ENCODE assay signal across 9 mouse cellular contexts in the genomic region with DNA sequence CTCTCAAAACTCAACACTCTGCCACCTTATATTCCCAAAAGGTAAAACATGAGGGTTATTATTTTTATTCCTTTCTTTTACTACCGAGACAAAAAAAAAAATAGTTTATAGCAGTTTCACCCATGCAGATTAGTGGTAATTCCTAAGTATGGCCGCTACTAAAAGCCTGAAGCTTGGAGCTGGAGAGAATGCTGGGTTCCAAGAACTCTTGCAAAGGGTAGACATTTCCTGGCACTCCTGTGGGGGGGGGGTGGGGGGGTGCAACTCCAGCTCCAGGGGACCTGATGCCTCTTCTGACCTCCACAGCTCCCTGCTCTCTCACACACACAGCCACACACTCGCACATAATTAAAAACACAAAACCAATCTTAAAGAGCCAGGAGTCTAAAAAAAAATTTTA. TPM values are rescaled to one million over a fixed set of nuclear protein-coding genes. Genes with fewer than 3 reads are reported as not detected.
DNase-seq lines count a peak whose midpoint lies in the region; ATAC-seq and TF ChIP-seq lines count a peak whose summit lies in the region.
"Had no signal": no experiment of that assay in that cellular context is flagged by ENCODE, and none has a peak within 500 bp of the region (broad histone marks: within the 10 kb centered on the region; RNA-seq: fewer than 3 reads in every experiment).

No protein-coding gene starts in this region.

- intact Hi-C loops in heart, postnatal 36 days (cut with DNase I) = loop anchor here (5.0 kb wide), 1 partner anchor 169 kb away; a partner anchor contains a TSS

- H3K4me3 ChIP-seq in heart, embryonic 13.5 days = peak overlapping the region; percentile 88
- peak overlapping the region; percentile 91 to 98 for H3K4me3 ChIP-seq in ES-E14 (ENCODE audit: insufficient read depth in 1 of 2, low read depth in 1 of 2, low read length in 2 of 2, poor library complexity in 1 of 2, severe bottlenecking in 1 of 2)
- peak overlapping the region; percentile 77 for H3K4me3 ChIP-seq in hindbrain, embryonic 11.5 days (ENCODE audit: low read depth, low read length)
- H3K4me3 ChIP-seq in midbrain, embryonic 10.5 days = peak overlapping the region; percentile 90
- H3K4me3 ChIP-seq in lung, adult 2 months (replicated peaks; ENCODE audit: extremely low read depth, low read depth, low read length) = no peak overlapping the region

- in situ Hi-C loops in ES-E14 (cut with MboI; ENCODE audit: low sequenced_read_pairs in 2 of 2, unreplicated experiment in 2 of 2) = no loop called here

- H3K36me3 ChIP-seq in heart, embryonic 13.5 days = peaks cover 43% of the 10 kb centered on the region
- peaks cover 29% of the 10 kb centered on the region for H3K36me3 ChIP-seq in ES-E14 (ENCODE audit: control insufficient read depth, insufficient read depth, low read length, poor library complexity, severe bottlenecking)
- peaks cover 14% of the 10 kb centered on the region for H3K36me3 ChIP-seq in hindbrain, embryonic 11.5 days (ENCODE audit: control insufficient read depth, insufficient read depth, low read length)
- peaks cover 44% of the 10 kb centered on the region for H3K36me3 ChIP-seq in midbrain, embryonic 10.5 days

- H3K9ac ChIP-seq in heart, embryonic 13.5 days = peak overlapping the region; percentile 92
- H3K9ac ChIP-seq in ES-E14 (ENCODE audit: insufficient read depth, low read depth, low read length, poor library complexity, severe bottlenecking) = peak overlapping the region; percentile 95; the same call in 1 of the 2 replicates
- H3K9ac ChIP-seq in hindbrain, embryonic 11.5 days (ENCODE audit: low read depth, low read length) = peak overlapping the region; percentile 81

- TF ChIP-seq CTCF in lung, adult 2 months (IDR thresholded peaks at IDR 0.05; ENCODE audit: insufficient read depth, low read length) = no peak

- DNase-seq in heart, postnatal 36 days = no peak
- no peak for DNase-seq in ES-E14 (ENCODE audit: low read depth, low spot score)
- DNase-seq in hindbrain, embryonic 11.5 days (ENCODE audit: low spot score) = no peak
- DNase-seq in midbrain, embryonic 10.5 days (ENCODE audit: low spot score) = no peak
- no peak for DNase-seq in frontal cortex, adult 2 months (ENCODE audit: extremely low spot score in 1 of 2, low spot score in 1 of 2)
- no peak for DNase-seq in lung, adult 2 months
- DNase-seq in kidney, postnatal 14 days = no peak
- DNase-seq: cerebellum, adult 18-20 months had no signal

- H3K4me1 ChIP-seq in heart, embryonic 13.5 days = peaks cover 35% of the 10 kb centered on the region
- H3K4me1 ChIP-seq in ES-E14 (ENCODE audit: control insufficient read depth in 2 of 2, insufficient read depth in 2 of 2, low read length in 2 of 2, poor library complexity in 1 of 2) = peaks cover 0 to 10% of the 10 kb centered on the region in 2 experiments; a peak in 1 of 4 replicates
- peaks cover 5% of the 10 kb centered on the region; the same call in 1 of the 2 replicates for H3K4me1 ChIP-seq in hindbrain, embryonic 11.5 days (replicated peaks; ENCODE audit: control insufficient read depth, insufficient read depth, low read length)
- H3K4me1 ChIP-seq in midbrain, embryonic 10.5 days = peaks cover 31% of the 10 kb centered on the region
- peaks cover 4% of the 10 kb centered on the region; the same call in 1 of the 2 replicates for H3K4me1 ChIP-seq in lung, adult 2 months (ENCODE audit: control insufficient read depth, insufficient read depth, low read length)

- peak overlapping the region; percentile 84 for H3K4me2 ChIP-seq in heart, embryonic 13.5 days
- peak overlapping the region; percentile 63 for H3K4me2 ChIP-seq in hindbrain, embryonic 11.5 days (replicated peaks; ENCODE audit: low read depth, low read length)

- no peaks in the 10 kb centered on the region for H3K27me3 ChIP-seq in heart, embryonic 13.5 days (replicated peaks)
- H3K27me3 ChIP-seq in hindbrain, embryonic 11.5 days (ENCODE audit: control insufficient read depth, insufficient read depth, low read length) = no peaks in the 10 kb centered on the region
- H3K27me3 ChIP-seq in midbrain, embryonic 10.5 days (ENCODE audit: low read depth, poor library complexity, severe bottlenecking) = peaks cover 12% of the 10 kb centered on the region

- peaks cover under 1% of the 10 kb centered on the region for H3K9me3 ChIP-seq in heart, embryonic 13.5 days
- no peaks in the 10 kb centered on the region for H3K9me3 ChIP-seq in ES-E14 (ENCODE audit: control insufficient read depth, insufficient read depth, low read depth, low read length)
- H3K9me3 ChIP-seq in hindbrain, embryonic 11.5 days (ENCODE audit: control insufficient read depth, low read length) = no peaks in the 10 kb centered on the region
- no peaks in the 10 kb centered on the region for H3K9me3 ChIP-seq in midbrain, embryonic 10.5 days (replicated peaks)

- TF ChIP-seq POLR2A in lung, adult 2 months (IDR thresholded peaks at IDR 0.05; ENCODE audit: borderline replicate concordance, extremely low read depth, low read depth, low read length) = no peak

- H3K27ac ChIP-seq in heart, embryonic 13.5 days (replicated peaks) = no peak overlapping the region
- H3K27ac ChIP-seq in ES-E14 (ENCODE audit: insufficient read depth, low read depth, low read length, poor library complexity, severe bottlenecking) = no peak overlapping the region
- no peak overlapping the region for H3K27ac ChIP-seq in hindbrain, embryonic 11.5 days (ENCODE audit: low read depth, low read length)
- peak overlapping the region; percentile 91 for H3K27ac ChIP-seq in midbrain, embryonic 10.5 days (replicated peaks)

- ATAC-seq in heart, embryonic 13.5 days (ENCODE audit: extremely low read depth, insufficient number of reproducible peaks, low FRiP score, low TSS enrichment) = no peak
- no peak for ATAC-seq in hindbrain, embryonic 11.5 days (ENCODE audit: low FRiP score)

- WGBS in heart, embryonic 13.5 days = 51% methylated on average over 3 of the region's 3 CpGs
- 63% methylated on average over 3 of the region's 3 CpGs for WGBS in hindbrain, embryonic 11.5 days
- WGBS in midbrain, embryonic 10.5 days = 65% methylated on average over 3 of the region's 3 CpGs
- WGBS in lung, adult 2 months = 49% methylated on average over 3 of the region's 3 CpGs

TF ChIP-seq in ES-E14, 5 proteins besides CTCF, POLR2A, EP300 and RAD21:
- TF ChIP-seq MAFK (IDR thresholded peaks at IDR 0.05; ENCODE audit: insufficient read depth, low read depth, low read length) (no peak), CHD2 (IDR thresholded peaks at IDR 0.05; ENCODE audit: low read depth, low read length) (no peak), ZNF384 (IDR thresholded peaks at IDR 0.05; ENCODE audit: low read depth, low read length) (no peak), HCFC1 (IDR thresholded peaks at IDR 0.05; ENCODE audit: borderline replicate concordance, insufficient read depth, low read length) (no peak), ZC3H11A (IDR thresholded peaks at IDR 0.05; ENCODE audit: borderline replicate concordance, low read depth, low read length) (no peak)
TF ChIP-seq in ES-E14: peak in this region for 0.

RNA-seq across cellular contexts. Expression of a gene that starts 1.1 kb away (rescaled TPM):
- 576 and 649 TPM in 2 replicates for polyA plus RNA-seq in heart, embryonic 13.5 days (2015; fragmentation: Nextera tagmentation; extraction: Ambion mirVana)
- total RNA-seq in heart, postnatal 36 days (2021) = 100 to 1,000 TPM; 412 to 473 TPM
- 367 and 381 TPM in 2 replicates for total RNA-seq in ES-E14 (2012; rRNA removed)
- 867 and 895 TPM in 2 replicates for polyA plus RNA-seq in hindbrain, embryonic 11.5 days (2014; fragmentation: Nextera tagmentation; extraction: Ambion mirVana)
- polyA plus RNA-seq in midbrain, embryonic 10.5 days (2016; fragmentation: Nextera tagmentation; extraction: Ambion mirVana) = 946 and 962 TPM in 2 replicates
- 740 and 785 TPM in 2 replicates for polyA plus RNA-seq in frontal cortex, adult 2 months (2012; rRNA removed)
- 273 and 368 TPM in 2 replicates for polyA plus RNA-seq in lung, adult 2 months (2012; rRNA removed)

RNA-seq across cellular contexts. Expression of a gene that starts 32.6 kb away (rescaled TPM):
- 7.6 and 8.1 TPM in 2 replicates for polyA plus RNA-seq in heart, embryonic 13.5 days (2015; fragmentation: Nextera tagmentation; extraction: Ambion mirVana)
- 10 to 100 TPM; 10.3 to 12.3 TPM for total RNA-seq in heart, postnatal 36 days (2021)
- 11.7 and 25.7 TPM in 2 replicates for total RNA-seq in ES-E14 (2012; rRNA removed)
- polyA plus RNA-seq in hindbrain, embryonic 11.5 days (2014; fragmentation: Nextera tagmentation; extraction: Ambion mirVana) = 1.3 and 2.0 TPM in 2 replicates
- 2.7 and 4.0 TPM in 2 replicates for polyA plus RNA-seq in midbrain, embryonic 10.5 days (2016; fragmentation: Nextera tagmentation; extraction: Ambion mirVana)
- polyA plus RNA-seq in frontal cortex, adult 2 months (2012; rRNA removed) = 1.6 and 2.4 TPM in 2 replicates
- polyA plus RNA-seq in lung, adult 2 months (2012; rRNA removed) = 28.9 and 31.5 TPM in 2 replicates
